Mouse (Mus musculus) large intestine, adult 2 months (tissue): ENCODE measurements around the gene Luc7l. TPM values are rescaled to one million over a fixed set of nuclear protein-coding genes. Genes with fewer than 3 reads are reported as not detected.
"Not testable (repeated sequence)": the region's sequence is repeated elsewhere in the genome, so short reads cannot be mapped to it uniquely, and the experiment has no call there.

Source experiments
- DNase-seq: peaks from one replicate; pipeline ENCODE4 v3.0.0-alpha.2; 2012; ENCODE audit warnings: low read depth, low spot score
- WGBS: fragments of 180-500 bp; shearing (Covaris S2); methylation state at CpG from one replicate; pipeline ENCODE4 v1.1.7; 2018; 5-methylcytosine and 5-hydroxymethylcytosine counted together
- polyA plus RNA-seq: library from polyadenylated mRNA; depleted of rRNA; stranded (reverse); fragments of >200 nt; gene quantifications from 2 replicates; pipeline ENCODE4 v1.2.3, GENCODE M21; 2012

The Luc7l gene
- polyA plus RNA-seq, 1 experiment, result 13.2 TPM

DNA sequence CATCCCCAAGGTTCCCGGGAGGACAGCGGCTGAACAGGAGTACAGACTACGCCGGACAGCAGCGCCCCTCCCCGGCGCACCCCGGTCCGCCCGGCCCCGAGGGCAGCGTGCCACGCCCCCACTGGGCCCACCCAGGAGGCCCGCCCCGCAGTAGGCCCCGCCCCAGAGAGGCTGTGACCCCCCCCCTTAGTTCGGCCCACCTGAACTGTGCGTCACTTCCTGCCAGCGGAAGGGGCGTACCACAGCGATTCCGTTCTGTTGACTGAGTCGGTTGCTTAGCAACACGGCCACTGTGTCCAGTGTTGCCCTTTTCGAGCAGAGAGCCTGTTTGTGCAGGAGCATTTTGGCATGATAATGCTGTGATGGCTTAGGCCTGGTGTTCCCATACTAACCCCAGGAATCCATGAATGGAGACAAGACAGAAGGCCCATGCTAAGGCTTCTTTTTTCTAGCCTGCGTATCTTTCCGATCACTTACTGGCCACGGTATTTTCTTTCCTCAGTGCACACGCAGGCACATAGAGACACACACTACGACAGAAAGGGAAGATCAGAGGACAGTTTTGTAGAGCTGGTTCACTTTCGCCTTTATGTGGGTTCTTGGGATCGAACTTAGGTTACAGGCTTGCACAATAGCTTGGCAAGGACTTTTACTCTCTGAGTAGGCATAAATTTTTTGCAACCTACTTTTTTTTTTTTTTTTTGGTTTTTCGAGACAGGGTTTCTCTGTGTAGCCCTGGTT is 8.4 kb upstream of the Luc7l start, which contains the start of gene Fam234a:
Gene Fam234a, minus strand, starts transcription at position 142 of the 741 bp plus-strand sequence.
- no peak for DNase-seq
- 5% methylated on average over 33 of the region's 33 CpGs for WGBS

DNA sequence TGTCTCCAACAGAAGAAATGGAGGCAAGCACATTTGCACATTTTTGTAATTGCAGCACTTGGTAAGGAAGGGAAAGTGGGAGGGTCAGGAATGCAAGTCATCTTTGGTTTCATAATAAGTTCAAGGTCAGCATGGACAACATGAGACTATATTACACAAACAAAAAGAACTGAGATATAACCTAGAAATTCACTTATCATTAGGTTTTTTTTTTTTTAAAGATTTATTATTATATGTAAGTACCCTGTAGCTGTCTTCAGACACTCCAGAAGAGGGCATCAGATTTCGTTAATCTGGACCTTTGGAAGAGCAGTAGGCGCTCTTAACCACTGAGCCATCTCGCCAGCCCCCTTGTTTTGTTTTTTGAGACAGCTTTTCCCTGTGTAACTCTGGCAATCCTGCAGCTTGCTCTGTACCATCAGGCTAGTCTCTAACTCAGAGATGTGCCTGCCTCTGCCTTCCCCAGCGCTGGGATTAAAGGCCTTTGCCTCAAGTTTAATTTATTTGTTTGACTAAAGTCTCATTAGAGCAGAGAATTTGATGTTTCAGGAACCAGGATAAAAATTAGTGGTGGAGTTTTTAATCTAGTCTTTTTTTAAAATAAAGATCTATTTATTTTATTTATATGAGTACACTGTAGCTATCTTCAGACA is 684 bp upstream of the Luc7l start:
- no peak for DNase-seq
- WGBS, result 51% methylated on average over 4 of the region's 4 CpGs

DNA sequence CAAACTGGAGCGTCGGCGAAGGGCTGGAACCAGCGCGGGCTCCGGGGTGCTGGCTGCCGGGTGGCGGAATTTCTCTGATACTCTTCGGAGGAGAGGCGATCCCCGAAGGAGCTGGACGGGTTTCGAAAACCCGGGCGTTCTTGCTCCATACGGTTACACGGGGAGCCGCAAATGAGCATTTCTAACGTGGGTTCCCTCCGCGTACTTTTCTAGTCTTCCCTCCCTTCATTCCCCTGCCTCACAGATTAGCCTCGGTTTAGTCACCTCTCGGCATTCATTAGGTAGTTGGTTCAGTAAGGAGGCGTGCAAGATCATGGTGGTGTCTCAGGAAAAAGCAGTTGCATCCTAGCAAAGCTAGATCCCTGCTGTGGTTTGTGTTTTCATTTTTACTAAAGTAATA is 703 bp downstream of the Luc7l start:
- WGBS, result 0% methylated on average over 24 of the region's 24 CpGs
- no peak for DNase-seq

DNA sequence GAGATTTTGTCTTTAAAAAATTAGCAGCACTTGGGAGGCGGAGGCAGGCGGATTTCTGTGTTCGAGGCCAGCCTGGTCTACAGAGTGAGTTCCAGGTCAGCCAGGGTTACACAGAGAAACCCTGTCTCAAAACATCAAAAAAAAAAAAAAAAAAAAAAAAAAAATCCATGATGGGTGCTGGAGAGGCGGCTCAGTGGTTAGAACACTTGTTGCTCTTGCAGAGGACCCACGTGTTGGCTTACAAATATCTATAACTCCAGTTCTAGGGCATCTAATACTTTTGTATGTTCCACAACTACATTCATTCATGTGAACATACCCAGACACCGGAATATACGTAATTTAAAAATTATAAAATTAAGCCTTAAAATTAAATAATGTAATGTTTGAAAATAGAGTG is 2.6 kb downstream of the Luc7l start:
- DNase-seq, result no peak
- WGBS, result 92% methylated on average over 7 of the region's 7 CpGs

DNA sequence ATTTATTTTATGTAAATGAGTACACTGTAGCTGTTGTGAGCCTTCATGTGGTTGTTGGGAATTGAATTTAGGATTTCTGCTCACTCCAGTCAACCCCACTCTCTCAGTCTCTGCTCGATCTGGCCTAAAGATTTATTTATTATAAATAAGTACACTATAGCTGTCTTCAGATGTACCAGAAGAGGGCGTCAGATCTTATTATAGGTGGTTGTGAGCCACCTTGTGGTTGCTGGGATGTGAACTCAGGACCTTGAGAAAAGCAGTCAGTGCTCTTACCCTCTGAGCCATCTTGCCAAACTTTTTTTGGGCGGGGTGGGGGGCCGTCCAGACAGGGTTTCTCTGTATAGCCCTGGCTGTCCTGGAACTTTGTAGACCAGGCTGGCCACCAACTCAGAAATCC is 9.1 kb downstream of the Luc7l start:
- no peak for DNase-seq
- 65% methylated on average over 4 of the region's 4 CpGs for WGBS

DNA sequence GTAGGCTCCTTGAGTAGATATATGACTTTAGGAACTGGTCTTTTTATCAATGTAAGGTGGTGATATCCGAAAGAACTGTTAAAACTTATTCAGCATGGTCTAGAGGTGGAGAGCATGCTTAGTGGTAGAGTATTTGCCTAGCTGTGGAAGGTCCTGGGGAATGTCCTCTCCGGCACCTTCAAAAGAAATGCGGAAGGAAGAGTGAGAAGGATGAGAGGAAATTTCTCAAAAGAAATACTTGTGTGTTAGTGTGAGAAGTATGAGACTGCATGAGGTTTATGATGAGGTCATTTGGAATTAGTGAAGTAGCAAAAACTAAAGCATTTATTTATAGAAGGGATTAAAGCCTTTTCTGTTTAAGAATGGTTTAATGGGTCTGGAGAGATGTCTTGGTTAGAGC is 9.7 kb downstream of the Luc7l start:
- 90% methylated on average over 3 of the region's 3 CpGs for WGBS
- no peak for DNase-seq

DNA sequence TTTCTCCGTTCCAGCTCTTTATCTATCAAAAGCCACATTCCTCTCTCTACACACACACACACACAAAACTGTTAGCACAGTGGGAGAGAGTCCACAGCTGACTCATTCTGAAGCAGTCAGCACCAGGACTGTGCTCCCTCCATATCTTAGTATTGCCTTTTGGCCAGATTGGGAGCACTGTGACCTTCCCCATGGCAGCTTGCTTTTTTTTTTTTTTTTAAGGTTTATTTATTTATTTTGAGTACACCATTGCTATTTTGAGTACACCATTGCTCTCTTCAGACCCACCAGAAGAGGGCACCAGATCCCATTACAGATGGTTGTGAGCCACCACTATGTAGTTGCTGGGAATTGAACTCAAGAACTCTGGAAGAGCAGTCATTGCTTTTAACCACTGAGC is 16.2 kb downstream of the Luc7l start:
- no peak for DNase-seq

DNA sequence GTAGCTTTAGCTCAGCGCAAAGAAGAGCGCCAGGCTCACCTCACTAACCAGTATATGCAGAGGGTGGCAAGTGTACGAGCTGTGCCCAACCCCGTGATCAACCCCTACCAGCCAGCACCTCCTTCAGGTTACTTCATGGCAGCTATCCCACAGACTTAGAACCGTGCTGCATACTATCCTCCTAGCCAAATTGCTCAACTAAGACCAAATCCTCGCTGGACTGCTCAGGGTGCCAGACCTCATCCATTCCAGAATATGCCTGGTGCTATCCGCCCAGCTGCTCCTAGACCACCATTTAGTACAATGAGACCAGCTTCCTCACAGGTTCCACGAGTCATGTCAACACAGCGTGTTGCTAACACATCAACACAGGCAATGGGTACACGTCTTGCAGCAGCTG is 16.9 kb downstream of the Luc7l start:
- 91% methylated on average over 10 of the region's 10 CpGs for WGBS
- not testable (repeated sequence) for DNase-seq

More for the DNA sequence above, 16.2 kb downstream of the Luc7l start:
- 81% methylated on average over 1 of the region's 1 CpGs for WGBS

DNA sequence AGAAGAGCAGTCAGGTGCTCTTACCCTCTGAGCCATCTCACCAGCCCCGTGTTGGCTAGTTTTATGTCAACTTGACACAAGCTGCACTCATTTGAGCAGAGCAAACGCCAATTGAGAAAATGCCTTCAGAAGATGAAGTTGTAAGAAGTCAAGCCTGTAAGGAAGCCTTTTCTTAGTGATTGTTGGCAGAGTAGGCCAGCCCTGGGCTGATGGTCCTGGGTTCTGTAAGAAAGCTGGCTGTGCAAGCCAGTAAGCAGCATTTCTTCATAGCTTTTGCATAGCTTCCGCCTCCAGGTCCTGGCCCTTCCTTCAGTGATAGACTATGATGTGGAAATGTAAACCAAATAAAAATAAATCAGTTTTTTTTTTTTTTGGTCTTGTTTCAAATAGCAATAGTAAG is 19.9 kb downstream of the Luc7l start:
- WGBS, result 75% methylated on average over 3 of the region's 3 CpGs
- no peak for DNase-seq

DNA sequence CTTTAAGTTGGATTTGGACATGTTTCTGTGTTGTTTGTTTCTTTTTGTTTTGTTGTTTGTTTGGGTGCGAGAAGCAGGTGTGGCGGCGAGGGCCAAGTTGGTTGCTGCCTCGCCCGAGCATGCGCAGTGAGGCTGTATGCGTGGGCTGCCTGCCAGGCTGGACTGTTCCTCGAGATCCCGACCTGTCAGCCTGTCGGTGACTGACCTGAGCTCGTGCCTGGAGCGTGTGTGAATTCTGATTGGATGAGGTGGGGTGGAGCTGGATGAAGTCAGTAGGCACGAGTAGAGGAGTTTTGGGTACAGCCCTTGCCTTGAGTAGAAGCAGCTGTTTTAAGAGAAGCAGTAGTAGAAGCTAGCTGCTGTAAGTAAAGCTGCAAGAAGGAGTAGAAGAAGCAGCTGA is 23.2 kb downstream of the Luc7l start:
- 74% methylated on average over 13 of the region's 13 CpGs for WGBS
- DNase-seq, result no peak

DNA sequence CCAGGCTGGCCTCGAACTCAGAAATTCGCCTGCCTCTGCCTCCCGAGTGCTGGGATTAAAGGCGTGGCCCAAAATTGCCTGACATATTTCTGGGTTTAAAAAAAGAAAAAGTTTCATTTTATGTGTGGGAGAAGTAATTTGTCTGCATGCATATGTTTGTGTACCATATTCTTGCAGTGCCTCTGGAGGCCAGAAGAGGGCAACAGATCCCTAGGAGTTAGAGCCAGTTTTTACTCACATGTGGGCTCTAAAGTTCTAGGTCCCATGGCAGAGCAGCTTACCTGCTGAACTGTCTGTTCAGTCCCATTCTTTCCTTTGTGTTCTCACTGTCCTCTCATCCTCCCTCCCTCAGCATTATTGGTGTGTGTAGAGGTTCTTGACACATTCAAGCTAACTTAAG is 24.0 kb downstream of the Luc7l start:
- DNase-seq, result no peak
- 87% methylated on average over 4 of the region's 4 CpGs for WGBS

DNA sequence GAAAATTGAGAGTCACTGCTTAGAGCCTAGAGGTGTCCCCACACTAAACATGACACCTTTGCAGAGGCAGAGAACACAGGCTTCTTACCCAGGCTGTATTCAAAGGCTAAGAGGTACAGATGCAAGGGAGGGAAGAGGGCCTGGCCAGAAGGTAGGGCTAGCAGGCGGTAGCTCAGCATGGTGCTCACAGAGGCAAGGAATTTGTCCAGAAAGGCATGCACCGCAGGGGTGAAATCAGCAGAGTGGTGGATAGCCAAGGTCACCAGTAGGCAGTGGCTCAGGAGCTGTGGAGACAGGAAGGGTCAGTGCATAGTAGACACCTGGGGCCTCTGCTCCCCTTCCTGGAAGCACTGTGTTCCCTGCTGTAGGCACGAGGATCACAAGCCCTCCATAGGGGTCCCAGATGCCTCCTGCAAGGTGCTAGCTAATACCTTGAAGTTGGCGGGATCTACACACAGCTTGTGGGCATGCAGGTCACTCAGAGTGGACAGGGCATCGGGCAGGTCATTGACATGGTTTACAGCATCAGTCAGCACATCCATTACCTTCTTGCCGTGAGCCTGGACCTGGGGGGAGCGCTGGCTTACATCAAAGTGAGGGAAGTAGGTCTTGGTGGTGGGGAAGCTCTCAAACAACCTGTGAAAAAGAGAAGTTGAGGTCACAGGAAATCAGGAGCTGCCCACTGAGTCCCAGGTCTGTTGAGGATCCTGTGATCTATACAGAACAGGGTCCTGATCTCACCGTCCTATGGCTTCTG is 33.7 kb downstream of the Luc7l start:
- no peak for DNase-seq
- WGBS, result 89% methylated on average over 8 of the region's 8 CpGs

DNA sequence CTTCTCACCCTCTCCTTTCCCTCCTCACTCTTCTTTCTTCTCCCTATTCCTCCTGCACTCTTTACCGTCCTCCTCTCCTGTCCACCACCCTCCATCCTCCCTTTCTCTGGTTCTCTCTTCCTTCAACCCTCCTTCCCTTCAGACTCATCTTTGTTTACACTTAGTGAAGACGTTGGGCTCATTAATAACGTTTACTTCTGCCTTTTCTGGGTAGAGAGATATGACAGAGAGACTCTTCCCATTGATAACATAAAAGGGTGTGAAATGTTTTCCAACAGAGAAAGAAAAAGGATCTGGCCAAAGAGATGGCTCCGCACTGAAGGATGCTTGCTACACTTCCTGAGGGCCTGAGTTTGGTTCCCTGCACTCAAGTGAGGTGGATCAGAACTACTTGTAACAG is 36.8 kb downstream of the Luc7l start:
- 73% methylated on average over 4 of the region's 4 CpGs for WGBS

DNA sequence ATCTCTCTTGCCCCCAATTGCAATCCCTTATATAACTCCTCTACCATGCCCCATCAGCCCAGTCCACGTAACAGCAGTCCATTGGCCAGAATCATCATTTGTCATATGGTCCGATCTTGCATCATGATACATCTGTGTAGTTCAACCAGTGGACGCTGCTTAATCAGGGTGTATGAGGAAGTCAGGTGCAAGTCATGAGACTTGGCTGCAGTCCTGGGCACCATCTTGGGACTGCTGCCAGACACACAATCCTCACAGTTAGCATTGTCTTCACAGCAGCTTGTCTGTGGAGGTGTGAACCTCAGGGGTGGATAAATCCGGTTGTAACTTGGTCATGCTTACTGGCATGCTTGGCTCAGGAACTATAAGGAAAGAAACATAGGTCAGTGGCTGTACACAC is 45.6 kb downstream of the Luc7l start:
- not testable (repeated sequence) for DNase-seq
- 82% methylated on average over 4 of the region's 4 CpGs for WGBS

More for the DNA sequence above, 36.8 kb downstream of the Luc7l start:
- no peak for DNase-seq

DNA sequence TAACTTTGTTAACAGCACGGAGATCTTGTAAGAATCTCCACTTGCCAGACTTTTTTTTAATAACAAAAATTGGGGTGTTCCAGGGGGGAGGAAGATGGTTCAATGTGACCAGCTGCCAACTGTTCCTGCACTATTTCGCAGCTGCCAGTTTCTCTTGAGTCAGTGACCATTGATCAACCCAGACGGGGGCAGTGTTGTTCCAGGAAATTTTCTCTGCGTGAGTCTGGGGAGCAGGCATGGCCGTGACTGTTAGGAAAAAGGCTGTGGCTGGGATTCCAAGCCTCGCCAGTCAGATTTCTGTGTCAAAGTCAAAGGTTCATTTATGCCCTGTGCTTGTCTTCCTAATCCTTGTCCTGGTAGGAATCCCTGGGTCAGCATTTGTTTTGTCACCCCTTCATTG is 61.6 kb downstream of the Luc7l start:
- WGBS, result 7% methylated on average over 6 of the region's 6 CpGs
- DNase-seq, result peak; percentile 51

DNA sequence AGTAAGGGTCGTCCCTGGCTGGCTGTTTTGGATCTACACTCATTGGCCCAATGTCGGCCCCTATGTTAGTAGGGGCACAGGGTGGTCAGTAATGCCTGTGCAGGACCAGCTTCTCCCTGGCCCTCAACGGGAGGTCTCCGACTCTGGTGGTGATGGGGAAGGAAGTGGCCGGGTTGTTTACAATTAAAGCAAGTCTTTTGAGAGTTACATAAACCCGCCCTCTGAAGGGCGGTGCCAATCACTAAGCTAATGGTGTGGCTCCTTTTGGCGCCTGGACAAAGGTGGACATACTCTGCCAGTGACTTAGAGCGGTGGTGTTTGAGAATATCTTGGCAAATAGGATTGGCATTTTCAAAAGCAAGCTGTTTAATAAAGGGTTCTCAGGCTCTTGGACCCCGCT is 62.8 kb downstream of the Luc7l start:
- WGBS, result 56% methylated on average over 10 of the region's 10 CpGs
- no peak for DNase-seq

DNA sequence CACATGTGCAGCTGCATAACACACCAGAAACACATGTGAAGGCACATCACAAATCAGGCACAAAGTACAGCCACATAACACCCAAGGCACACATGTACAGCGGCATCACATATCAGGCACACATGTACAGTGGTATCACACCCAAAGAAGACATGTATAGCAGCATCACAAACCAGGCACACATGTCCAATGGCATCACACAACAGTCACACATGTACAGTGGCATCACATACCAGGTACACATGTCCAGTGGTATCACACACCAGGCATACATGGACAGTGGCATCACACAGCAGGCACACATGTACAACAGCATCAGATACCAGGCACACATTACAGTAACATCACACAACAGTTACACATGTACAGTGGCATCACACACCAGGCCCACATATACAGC is 65.7 kb downstream of the Luc7l start:
- no peak for DNase-seq
- WGBS, result 97% methylated on average over 1 of the region's 1 CpGs
